Mouse (Mus musculus): Measurements from ENCODE around the gene Rwdd2a.
"Not testable (repeated sequence)": the region's sequence is repeated elsewhere in the genome, so short reads cannot be mapped to it uniquely, and the experiment has no call there.

DNA sequence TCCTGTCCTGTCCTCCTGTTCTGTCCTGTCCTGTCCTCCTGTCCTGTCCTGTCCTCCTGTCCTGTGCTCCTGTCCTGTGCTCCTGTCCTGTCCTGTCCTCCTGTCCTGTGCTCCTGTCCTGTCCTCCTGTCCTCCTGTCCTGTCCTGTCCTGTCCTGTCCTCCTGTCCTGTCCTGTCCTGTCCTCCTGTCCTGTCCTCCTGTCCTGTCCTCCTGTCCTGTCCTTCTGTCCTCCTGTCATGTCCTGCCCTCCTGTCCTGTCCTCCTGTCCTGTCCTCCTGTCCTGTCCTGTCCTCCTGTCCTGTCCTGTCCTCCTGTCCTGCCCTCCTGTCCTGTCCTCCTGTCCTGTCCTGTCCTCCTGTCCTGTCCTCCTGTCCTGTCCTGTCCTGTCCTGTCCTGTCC lies 25.2 kb downstream of the Rwdd2a start:
- not testable (repeated sequence) for TF ChIP-seq CTCF, EP300 (IDR thresholded peaks at IDR 0.05; ENCODE audit: low read depth)
